Mouse (Mus musculus) ES-E14 (cell line): Measurements from ENCODE around the gene Ucn.
A peak's percentile ranks its signal among the peaks of the same experiment; 100 is the strongest.

Source experiments
- CHD2 ChIP-seq: IDR thresholded peaks from 2 replicates; pipeline ENCODE4 v1.6.1; 2014; ENCODE audit warnings: mild to moderate bottlenecking, low read depth, low read length, inconsistent platforms
- HCFC1 ChIP-seq: IDR thresholded peaks from 2 replicates; pipeline ENCODE4 v1.6.1; 2012; ENCODE audit warnings: low read length, inconsistent platforms, borderline replicate concordance; ENCODE audit not compliant: insufficient read depth
- MAFK ChIP-seq: IDR thresholded peaks from 2 replicates; pipeline ENCODE4 v1.6.1; 2014; ENCODE audit warnings: mild to moderate bottlenecking, low read depth, low read length, inconsistent platforms; ENCODE audit not compliant: insufficient read depth

DNA sequence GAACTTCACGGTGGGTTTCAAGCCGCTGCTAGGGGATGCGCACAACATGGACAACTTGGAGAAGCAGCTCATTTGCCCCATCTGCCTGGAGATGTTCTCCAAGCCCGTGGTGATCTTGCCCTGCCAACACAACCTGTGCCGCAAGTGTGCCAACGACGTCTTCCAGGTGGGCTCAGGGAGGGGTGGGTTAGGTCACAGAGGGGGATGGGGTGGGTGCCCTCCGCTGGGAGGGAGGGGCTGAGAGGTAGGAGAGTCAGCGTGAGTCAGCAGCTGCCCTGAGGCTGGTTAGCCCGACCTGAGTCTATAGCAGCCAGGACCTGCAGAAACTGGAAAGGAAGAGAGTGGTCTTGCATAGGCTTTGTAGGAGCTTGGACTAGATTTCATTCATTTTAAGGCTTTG lies 21.7 kb downstream of the Ucn start:
- TF ChIP-seq CHD2, result no peak
- TF ChIP-seq MAFK, result peak; percentile 92
- TF ChIP-seq HCFC1, result no peak
